Mouse (Mus musculus): ENCODE measurements at regions not wholly inside any gene's neighbourhood (a gene's known extent, or its start where the extent isn't known, plus 50 kb on each side); places are given as distances from the start of the nearest gene placed in this dataset.

DNA sequence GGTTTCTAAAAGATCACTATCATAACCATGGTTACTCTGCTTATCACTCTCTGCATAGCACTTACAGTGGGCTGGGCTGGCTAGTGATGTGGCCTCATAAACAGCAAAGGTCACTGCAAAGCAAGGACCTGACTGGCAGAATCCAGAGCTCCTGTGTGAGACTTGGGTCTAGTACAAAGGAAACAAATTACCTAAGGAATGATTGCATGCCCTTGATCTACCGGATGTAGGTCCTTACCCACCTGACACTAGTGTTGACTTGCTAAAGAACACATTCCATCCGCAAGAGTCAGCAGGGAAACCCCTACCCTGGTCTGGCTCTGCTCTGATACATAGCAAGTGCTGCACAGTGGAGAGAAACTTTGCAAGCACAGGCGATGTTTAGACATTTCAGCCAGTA is 297.0 kb upstream of the Jag1 start:
- TF ChIP-seq POLR2A (IDR thresholded peaks at IDR 0.05; ENCODE audit: borderline replicate concordance, extremely low read depth, low read depth, low read length) (no peak), CTCF (IDR thresholded peaks at IDR 0.05; ENCODE audit: insufficient read depth, low read length) (no peak)

Data from lung, adult 2 months (tissue).